Mouse (Mus musculus): Measurements from ENCODE around the gene Cfdp1. TPM values are rescaled to one million over a fixed set of nuclear protein-coding genes. Genes with fewer than 3 reads are reported as not detected.

The Cfdp1 gene
- polyA plus RNA-seq, 1 experiment from 2014 or later: 195 TPM

DNA sequence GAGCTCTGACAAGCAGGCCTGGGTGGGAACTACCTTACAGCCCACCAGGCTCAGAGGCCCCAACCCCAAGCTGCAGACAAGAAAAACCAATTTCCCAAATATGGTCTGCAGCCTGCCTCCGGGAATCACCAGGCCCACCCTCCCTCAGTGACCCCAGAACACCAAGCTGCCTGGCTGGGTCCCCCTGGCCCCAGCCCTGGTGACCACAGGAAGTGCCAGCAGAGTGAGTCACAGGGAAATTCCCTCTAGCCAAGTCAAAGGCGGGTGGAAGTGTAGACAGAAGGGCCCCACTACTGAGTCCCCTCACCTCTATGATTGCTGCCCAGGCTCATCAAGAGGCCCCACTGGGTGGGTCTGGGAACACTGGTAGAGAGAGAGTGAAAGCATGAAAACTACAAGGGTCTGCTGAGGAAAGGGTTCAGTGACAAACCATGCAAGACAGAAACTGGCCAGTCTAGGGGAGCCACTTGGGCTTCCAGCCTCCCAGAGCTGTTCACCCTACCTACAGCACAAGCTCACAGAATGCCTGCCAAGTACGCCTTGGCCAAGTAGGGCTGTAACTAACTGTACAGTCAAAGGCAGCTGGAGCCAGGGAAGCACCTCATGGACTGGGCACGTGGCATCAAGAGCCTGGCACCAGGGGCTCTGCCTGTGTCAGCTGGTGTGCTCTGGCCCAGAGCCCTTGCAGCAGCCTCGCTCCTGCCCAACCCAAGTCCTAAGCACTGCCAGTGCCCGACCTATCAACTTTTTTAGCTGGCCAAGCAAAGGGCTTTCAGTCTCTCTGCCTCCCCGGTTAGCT is 127.8 kb downstream of the Cfdp1 start:
- H3K4me1 ChIP-seq (ENCODE audit: insufficient read depth): peaks cover 27% of the 10 kb centered on the region

DNA sequence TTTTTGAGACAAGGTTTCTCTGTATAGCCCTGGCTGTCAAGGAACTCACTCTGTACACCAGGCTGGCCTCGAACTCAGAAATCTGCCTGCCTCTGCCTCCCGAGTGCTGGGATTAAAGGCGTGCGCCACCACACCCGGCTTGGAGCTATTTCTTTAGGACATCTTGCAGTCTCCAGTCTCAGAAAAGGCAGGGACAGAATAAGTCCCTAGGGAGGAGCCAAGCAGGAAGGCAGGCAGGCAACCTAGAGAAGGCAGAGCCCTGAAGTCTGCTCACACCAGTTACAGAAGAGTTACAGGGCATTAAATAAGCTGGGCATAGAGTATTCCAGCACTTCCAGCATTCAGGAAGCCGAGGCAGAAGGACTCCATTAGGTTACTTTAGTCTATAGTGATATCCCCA is 128.8 kb downstream of the Cfdp1 start:
- no peak for DNase-seq
- WGBS: 93% methylated on average over 6 of the region's 6 CpGs

More for the DNA sequence above, 127.8 kb downstream of the Cfdp1 start:
- Histone ChIP-seq H3K9me3 (ENCODE audit: low read depth, low read length) (no peaks in the 10 kb centered on the region), H3K9ac (no peak overlapping the region; the same call in 1 of the 2 replicates), H3K4me3 (ENCODE audit: low read depth, low read length) (no peak overlapping the region), H3K36me3 (ENCODE audit: insufficient read depth) (no peaks in the 10 kb centered on the region; the same call in 1 of the 2 replicates), H3K27me3 (ENCODE audit: insufficient read depth, low read length) (no peaks in the 10 kb centered on the region), H3K27ac (ENCODE audit: low read depth) (peak overlapping the region; percentile 76), H3K4me2 (peak overlapping the region; percentile 18; the same call in 1 of the 2 replicates)
- TF ChIP-seq CTCF (IDR thresholded peaks at IDR 0.05; ENCODE audit: low read depth): no peak
- 52% methylated on average over 7 of the region's 7 CpGs for WGBS
- peak; percentile 68 for DNase-seq
- ATAC-seq (ENCODE audit: insufficient read depth): peak; percentile 73

DNA sequence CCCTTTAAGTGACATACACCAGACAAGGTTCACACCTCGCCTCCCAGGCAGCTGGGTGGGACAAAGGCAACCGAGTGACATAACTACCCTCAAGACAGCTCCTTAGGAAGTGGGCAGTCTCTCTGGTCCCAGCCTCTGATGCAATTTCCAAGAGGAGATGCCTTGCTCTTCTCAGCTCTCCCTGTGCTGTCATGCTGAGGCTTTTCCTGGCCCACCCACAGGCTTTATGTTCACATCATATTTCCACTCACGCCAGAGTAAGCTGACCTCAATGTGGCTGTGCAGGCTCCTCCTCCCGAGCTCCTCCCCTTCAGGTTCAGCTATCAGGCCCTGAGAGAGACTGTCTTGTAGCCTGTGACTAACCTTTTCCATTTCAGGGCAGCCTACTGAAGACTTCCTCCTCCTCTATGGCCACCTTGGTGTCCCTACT is 134.0 kb downstream of the Cfdp1 start:
- WGBS: 33% methylated on average over 4 of the region's 4 CpGs
- Histone ChIP-seq H3K9me3 (ENCODE audit: low read depth, low read length) (no peaks in the 10 kb centered on the region), H3K4me2 (no peak overlapping the region), H3K4me1 (ENCODE audit: insufficient read depth) (peaks cover 19% of the 10 kb centered on the region), H3K27me3 (ENCODE audit: insufficient read depth, low read length) (no peaks in the 10 kb centered on the region), H3K27ac (ENCODE audit: low read depth) (no peak overlapping the region), H3K9ac (no peak overlapping the region), H3K36me3 (ENCODE audit: insufficient read depth) (peaks cover 43% of the 10 kb centered on the region), H3K4me3 (ENCODE audit: low read depth, low read length) (no peak overlapping the region)
- ATAC-seq (ENCODE audit: insufficient read depth) (peak; percentile 48), DNase-seq (peak; percentile 66)
- no peak for TF ChIP-seq CTCF (IDR thresholded peaks at IDR 0.05; ENCODE audit: low read depth)

More for the DNA sequence above, 128.8 kb downstream of the Cfdp1 start:
- Histone ChIP-seq H3K9ac (no peak overlapping the region), H3K4me1 (ENCODE audit: insufficient read depth) (peaks cover 19% of the 10 kb centered on the region), H3K36me3 (ENCODE audit: insufficient read depth) (peaks cover 9% of the 10 kb centered on the region), H3K4me3 (ENCODE audit: low read depth, low read length) (no peak overlapping the region), H3K27ac (ENCODE audit: low read depth) (no peak overlapping the region), H3K27me3 (ENCODE audit: insufficient read depth, low read length) (no peaks in the 10 kb centered on the region), H3K4me2 (no peak overlapping the region), H3K9me3 (ENCODE audit: low read depth, low read length) (no peaks in the 10 kb centered on the region)
- ATAC-seq (ENCODE audit: insufficient read depth): no peak
- no peak for TF ChIP-seq CTCF (IDR thresholded peaks at IDR 0.05; ENCODE audit: low read depth)

DNA sequence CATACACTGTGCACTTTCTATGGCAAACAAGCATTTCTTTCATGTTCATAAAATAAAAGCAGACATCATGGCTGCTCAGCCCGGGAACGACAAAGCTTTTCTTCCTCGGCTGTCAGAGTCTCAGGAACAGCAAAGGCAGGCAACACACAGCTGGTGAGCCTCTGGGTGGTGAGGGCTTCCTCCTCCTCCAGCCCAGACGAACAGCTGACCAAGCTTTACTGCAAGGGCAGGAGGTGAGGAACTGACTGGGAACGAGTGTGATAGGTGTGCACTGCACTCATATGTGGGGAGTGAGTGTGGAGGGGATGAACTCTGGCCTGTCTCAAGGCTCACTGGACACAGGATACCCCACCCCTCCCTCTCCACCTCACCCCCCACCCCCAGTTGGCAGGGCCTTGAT is 135.2 kb downstream of the Cfdp1 start:
- no peak for ATAC-seq (ENCODE audit: insufficient read depth)
- Histone ChIP-seq H3K9me3 (ENCODE audit: low read depth, low read length) (no peaks in the 10 kb centered on the region), H3K9ac (no peak overlapping the region), H3K4me3 (ENCODE audit: low read depth, low read length) (no peak overlapping the region), H3K27me3 (ENCODE audit: insufficient read depth, low read length) (no peaks in the 10 kb centered on the region), H3K4me1 (ENCODE audit: insufficient read depth) (peaks cover 19% of the 10 kb centered on the region), H3K27ac (ENCODE audit: low read depth) (peak overlapping the region; percentile 3), H3K4me2 (no peak overlapping the region), H3K36me3 (ENCODE audit: insufficient read depth) (peaks cover 55% of the 10 kb centered on the region)
- WGBS: 45% methylated on average over 5 of the region's 5 CpGs
- TF ChIP-seq CTCF (IDR thresholded peaks at IDR 0.05; ENCODE audit: low read depth): no peak
- DNase-seq: no peak

Other genes with a start within 250 kb of the Cfdp1 start
- gene Ldhd, start 223.9 kb downstream of the Cfdp1 start, polyA plus RNA-seq (2014; fragmentation: Nextera tagmentation; extraction: Ambion mirVana): 0.30 TPM in 2 replicates
- gene Zfp1, start 210.9 kb downstream of the Cfdp1 start, polyA plus RNA-seq (2014; fragmentation: Nextera tagmentation; extraction: Ambion mirVana): 22.0 and 22.5 TPM in 2 replicates
- gene Ctrb1, start 163.3 kb downstream of the Cfdp1 start, polyA plus RNA-seq (2014; fragmentation: Nextera tagmentation; extraction: Ambion mirVana): not detected in 2 replicates
- 54.5 and 56.3 TPM in 2 replicates for gene Bcar1, start 110.5 kb downstream of the Cfdp1 start, polyA plus RNA-seq (2014; fragmentation: Nextera tagmentation; extraction: Ambion mirVana)
- 7.0 and 7.3 TPM in 2 replicates for gene Tmem170, start 22.5 kb upstream of the Cfdp1 start, polyA plus RNA-seq (2014; fragmentation: Nextera tagmentation; extraction: Ambion mirVana)
- 5.3 and 6.6 TPM in 2 replicates for gene Chst5, start 56.2 kb upstream of the Cfdp1 start, polyA plus RNA-seq (2014; fragmentation: Nextera tagmentation; extraction: Ambion mirVana)
- gene Tmem231, start 79.6 kb upstream of the Cfdp1 start, polyA plus RNA-seq (2014; fragmentation: Nextera tagmentation; extraction: Ambion mirVana): 18.7 and 18.9 TPM in 2 replicates
- gene Gabarapl2, start 86.4 kb upstream of the Cfdp1 start, polyA plus RNA-seq (2014; fragmentation: Nextera tagmentation; extraction: Ambion mirVana): 147 and 163 TPM in 2 replicates
- gene Adat1, start 138.0 kb upstream of the Cfdp1 start, polyA plus RNA-seq (2014; fragmentation: Nextera tagmentation; extraction: Ambion mirVana): 8.7 and 9.8 TPM in 2 replicates
- gene Kars, start 157.0 kb upstream of the Cfdp1 start, polyA plus RNA-seq (2014; fragmentation: Nextera tagmentation; extraction: Ambion mirVana): 227 and 229 TPM in 2 replicates
- 22.8 and 25.0 TPM in 2 replicates for gene Terf2ip, start 157.1 kb upstream of the Cfdp1 start, polyA plus RNA-seq (2014; fragmentation: Nextera tagmentation; extraction: Ambion mirVana)
- gene Gm6793, start 160.7 kb upstream of the Cfdp1 start, polyA plus RNA-seq (2014; fragmentation: Nextera tagmentation; extraction: Ambion mirVana): 0.42 TPM in 1 of 2 replicates, not detected in the other